Mouse (Mus musculus): Measurements from ENCODE around the gene Enox1.

DNA sequence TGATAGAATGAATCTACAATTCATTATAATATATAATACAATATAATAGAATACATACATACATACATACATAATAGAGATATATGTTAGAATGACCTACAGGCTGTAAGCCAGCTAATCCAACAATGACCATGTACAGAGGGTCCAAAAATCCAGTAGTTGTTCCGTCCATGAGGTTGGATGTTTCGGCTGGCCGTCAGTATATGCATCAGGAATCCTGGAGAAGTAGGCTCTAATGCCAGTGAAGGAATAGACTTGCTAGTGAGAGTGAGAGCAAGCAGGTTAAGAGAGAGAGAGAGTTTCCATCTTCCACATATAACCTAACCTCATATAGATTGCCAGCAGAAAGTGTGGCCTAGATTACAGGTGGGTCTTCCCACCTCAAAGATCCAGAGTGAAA lies 402.3 kb downstream of the Enox1 start:
- TF ChIP-seq POLR2A (IDR thresholded peaks at IDR 0.05; ENCODE audit: low read depth, low read length) (no peak), CTCF (conservative IDR thresholded peaks at IDR 0.05; ENCODE audit: insufficient read depth, insufficient read length, low read depth, low read length) (no peak)

Data from kidney, adult 2 months (tissue).